ENCODE assay signal across 8 mouse cellular contexts in the genomic region with DNA sequence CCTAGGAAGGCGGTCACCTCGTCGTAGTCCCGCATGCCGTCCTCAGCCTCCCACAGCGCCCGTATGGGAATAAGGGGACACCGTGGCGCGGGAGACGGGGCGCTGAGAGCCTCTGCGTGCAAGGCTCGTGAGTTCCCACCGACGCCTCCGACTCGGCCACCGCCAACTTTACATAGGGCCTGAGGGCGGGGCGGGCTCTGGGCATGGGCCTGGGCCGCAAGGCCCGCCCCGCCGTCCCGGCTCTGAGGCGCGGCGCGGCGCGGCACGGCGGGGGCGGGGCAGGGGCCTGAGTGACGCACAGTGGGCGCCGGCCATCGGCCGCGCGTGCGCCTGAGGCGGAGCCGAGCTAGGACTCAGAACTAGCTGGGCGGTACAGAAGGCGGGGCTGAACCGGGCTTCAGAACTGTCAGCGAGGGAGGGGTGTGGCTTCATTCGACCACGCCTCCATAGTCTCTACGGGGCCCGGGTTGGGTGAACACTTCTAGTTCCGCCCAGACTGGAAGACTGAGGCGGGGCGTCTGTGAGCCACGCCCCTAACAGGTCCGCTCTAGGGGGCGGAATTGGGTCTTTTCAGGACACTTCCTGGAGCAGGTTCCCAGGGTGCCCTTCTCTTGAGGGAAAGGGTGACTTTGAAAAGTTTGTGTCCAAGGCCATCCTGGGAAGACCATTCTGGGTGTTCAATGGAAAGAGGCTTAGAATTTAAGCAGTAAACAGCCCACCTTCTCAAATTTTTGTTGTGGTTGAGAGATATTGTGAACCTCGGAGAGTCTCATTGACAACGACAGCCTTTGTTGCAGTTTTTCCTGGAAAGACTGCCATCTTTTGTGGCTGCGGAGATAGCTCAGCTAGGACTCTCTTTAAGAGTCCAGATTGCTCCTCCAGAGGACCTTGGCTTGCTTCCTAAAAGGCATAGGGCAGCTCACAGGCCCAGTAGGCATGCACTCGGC. TPM values are rescaled to one million over a fixed set of nuclear protein-coding genes. Genes with fewer than 3 reads are reported as not detected.
DNase-seq lines count a peak whose midpoint lies in the region; ATAC-seq and TF ChIP-seq lines count a peak whose summit lies in the region.

A gene (minus strand): TSS at position 156 of the 947 bp plus-strand sequence.

- no peak for TF ChIP-seq EP300 in heart, postnatal 0 days (IDR thresholded peaks at IDR 0.05; ENCODE audit: low read depth)

- 5% methylated on average over 63 of the region's 63 CpGs for WGBS in forebrain, embryonic 12.5 days
- 3% methylated on average over 63 of the region's 63 CpGs for WGBS in heart, postnatal 0 days
- WGBS in liver, embryonic 16.5 days (ENCODE audit: insufficient replicate concordance) = 3% methylated on average over 60 of the region's 63 CpGs
- WGBS in neural tube, embryonic 13.5 days = 3% methylated on average over 63 of the region's 63 CpGs

- H3K27me3 ChIP-seq in E14TG2a.4 (ENCODE audit: insufficient read depth, low read length) = peaks cover 11% of the 10 kb centered on the region
- H3K27me3 ChIP-seq in forebrain, embryonic 12.5 days = no peaks in the 10 kb centered on the region
- no peaks in the 10 kb centered on the region for H3K27me3 ChIP-seq in heart, postnatal 0 days (ENCODE audit: control insufficient read depth, insufficient read depth, low read length)
- H3K27me3 ChIP-seq in liver, embryonic 16.5 days (ENCODE audit: control insufficient read depth, insufficient read depth, low read depth, low read length) = no peaks in the 10 kb centered on the region
- no peaks in the 10 kb centered on the region for H3K27me3 ChIP-seq in neural tube, embryonic 13.5 days
- H3K27me3 ChIP-seq in testis, adult 2 months (ENCODE audit: control insufficient read depth, insufficient read depth, low read length) = no peaks in the 10 kb centered on the region

- H3K36me3 ChIP-seq in E14TG2a.4 (ENCODE audit: insufficient read depth, low read length) = no peaks in the 10 kb centered on the region
- no peaks in the 10 kb centered on the region for H3K36me3 ChIP-seq in forebrain, embryonic 12.5 days (replicated peaks)
- H3K36me3 ChIP-seq in heart, postnatal 0 days (replicated peaks; ENCODE audit: control insufficient read depth, insufficient read depth, low read length) = no peaks in the 10 kb centered on the region
- H3K36me3 ChIP-seq in liver, embryonic 16.5 days (ENCODE audit: control insufficient read depth, insufficient read depth) = no peaks in the 10 kb centered on the region
- no peaks in the 10 kb centered on the region for H3K36me3 ChIP-seq in neural tube, embryonic 13.5 days
- no peaks in the 10 kb centered on the region; the same call in 1 of the 2 replicates for H3K36me3 ChIP-seq in testis, adult 2 months (ENCODE audit: control insufficient read depth, insufficient read depth, low read length)

- H3K9me3 ChIP-seq in E14TG2a.4 (ENCODE audit: low read length) = no peaks in the 10 kb centered on the region
- H3K9me3 ChIP-seq in forebrain, embryonic 12.5 days = no peaks in the 10 kb centered on the region
- H3K9me3 ChIP-seq in heart, postnatal 0 days (replicated peaks; ENCODE audit: control insufficient read depth, low read length) = no peaks in the 10 kb centered on the region
- no peaks in the 10 kb centered on the region for H3K9me3 ChIP-seq in liver, embryonic 16.5 days (replicated peaks; ENCODE audit: control insufficient read depth, low read length)
- no peaks in the 10 kb centered on the region for H3K9me3 ChIP-seq in neural tube, embryonic 13.5 days

- H3K27ac ChIP-seq in forebrain, embryonic 12.5 days = no peak within 1 kb of the TSS
- peak within 1 kb of the TSS; percentile 82 for H3K27ac ChIP-seq in heart, postnatal 0 days (ENCODE audit: low read depth)
- H3K27ac ChIP-seq in liver, embryonic 16.5 days (ENCODE audit: low read length) = peak within 1 kb of the TSS; percentile 67
- H3K27ac ChIP-seq in neural tube, embryonic 13.5 days (replicated peaks) = peak within 1 kb of the TSS; percentile 49; the same call in 1 of the 2 replicates
- H3K27ac ChIP-seq in testis, adult 2 months (ENCODE audit: control insufficient read depth, insufficient read depth, low read depth, low read length) = peak within 1 kb of the TSS; percentile 82

- peak; percentile 100 for DNase-seq in c-Kit-positive CD71-positive TER-119-positive erythroid progenitor cells, embryonic 14.5 days (ENCODE audit: low spot score)
- DNase-seq in heart, postnatal 0 days (ENCODE audit: low spot score) = peak; percentile 99
- peak; percentile 100 for DNase-seq in kidney, postnatal 4 days

- peak; percentile 72 for TF ChIP-seq POLR2A in testis, adult 2 months (IDR thresholded peaks at IDR 0.05; ENCODE audit: control insufficient read depth, low read depth, low read length)

- TF ChIP-seq CTCF in E14TG2a.4 (conservative IDR thresholded peaks at IDR 0.05; ENCODE audit: low read length) = no peak
- peak; percentile 17; the same call in 1 of the 2 replicates for TF ChIP-seq CTCF in heart, postnatal 0 days (IDR thresholded peaks at IDR 0.05; ENCODE audit: low read depth)
- no peak for TF ChIP-seq CTCF in testis, adult 2 months (IDR thresholded peaks at IDR 0.05; ENCODE audit: control insufficient read depth, insufficient read depth, insufficient replicate concordance, low read depth, low read length)

- H3K9ac ChIP-seq in forebrain, embryonic 12.5 days = peak within 1 kb of the TSS; percentile 70
- H3K9ac ChIP-seq in heart, postnatal 0 days (replicated peaks; ENCODE audit: low read depth, low read length) = peak within 1 kb of the TSS; percentile 66
- H3K9ac ChIP-seq in liver, embryonic 16.5 days (ENCODE audit: low read depth, low read length) = peak within 1 kb of the TSS; percentile 75
- H3K9ac ChIP-seq in neural tube, embryonic 13.5 days = peak within 1 kb of the TSS; percentile 79

- peak; percentile 99 for ATAC-seq in forebrain, embryonic 12.5 days (ENCODE audit: low FRiP score)
- peak; percentile 97 for ATAC-seq in heart, postnatal 0 days (ENCODE audit: insufficient read depth, low read depth)
- ATAC-seq in liver, embryonic 16.5 days (ENCODE audit: low read depth) = peak; percentile 97
- ATAC-seq in neural tube, embryonic 13.5 days (ENCODE audit: low read depth) = peak; percentile 99

- peak within 1 kb of the TSS; percentile 90 for H3K4me2 ChIP-seq in forebrain, embryonic 12.5 days
- peak within 1 kb of the TSS; percentile 82 for H3K4me2 ChIP-seq in heart, postnatal 0 days (ENCODE audit: low read depth, low read length)
- peak within 1 kb of the TSS; percentile 96 for H3K4me2 ChIP-seq in liver, embryonic 16.5 days (ENCODE audit: low read depth, low read length)
- H3K4me2 ChIP-seq in neural tube, embryonic 13.5 days = peak within 1 kb of the TSS; percentile 86

- peak within 1 kb of the TSS; percentile 84 for H3K4me3 ChIP-seq in E14TG2a.4 (replicated peaks; ENCODE audit: low read length)
- peak within 1 kb of the TSS; percentile 52 for H3K4me3 ChIP-seq in forebrain, embryonic 12.5 days (replicated peaks)
- peak within 1 kb of the TSS; percentile 61 for H3K4me3 ChIP-seq in heart, postnatal 0 days (ENCODE audit: low read depth, low read length)
- peak within 1 kb of the TSS; percentile 71 for H3K4me3 ChIP-seq in liver, embryonic 16.5 days (ENCODE audit: low read depth, low read length)
- peak within 1 kb of the TSS; percentile 59 for H3K4me3 ChIP-seq in neural tube, embryonic 13.5 days
- H3K4me3 ChIP-seq in testis, adult 2 months (ENCODE audit: control insufficient read depth, low read depth, low read length) = peak within 1 kb of the TSS; percentile 94

- peaks cover 33% of the 10 kb centered on the region for H3K4me1 ChIP-seq in E14TG2a.4 (replicated peaks; ENCODE audit: low read depth, low read length)
- H3K4me1 ChIP-seq in forebrain, embryonic 12.5 days = peaks cover 20% of the 10 kb centered on the region
- H3K4me1 ChIP-seq in heart, postnatal 0 days (ENCODE audit: control insufficient read depth, insufficient read depth) = peaks cover 29% of the 10 kb centered on the region
- H3K4me1 ChIP-seq in liver, embryonic 16.5 days (ENCODE audit: control insufficient read depth, low read depth, low read length) = peaks cover 16% of the 10 kb centered on the region
- peaks cover 30% of the 10 kb centered on the region for H3K4me1 ChIP-seq in neural tube, embryonic 13.5 days (replicated peaks)
- peaks cover 7% of the 10 kb centered on the region for H3K4me1 ChIP-seq in testis, adult 2 months (ENCODE audit: control insufficient read depth, insufficient read depth, low read length)

RNA-seq across cellular contexts. Expression of the gene that starts here (rescaled TPM):
- 7.8 and 7.9 TPM in 2 replicates for polyA plus RNA-seq in forebrain, embryonic 12.5 days (2016; fragmentation: Nextera tagmentation; extraction: Ambion mirVana)
- total RNA-seq in heart, postnatal 0 days (2014; rRNA removed; ENCODE audit: low replicate concordance) = 14.5 and 15.6 TPM in 2 replicates
- polyA plus RNA-seq in heart, postnatal 0 days (2015; fragmentation: Nextera tagmentation; extraction: Ambion mirVana) = 13.3 and 14.5 TPM in 2 replicates
- 2.4 and 2.6 TPM in 2 replicates for polyA plus RNA-seq in liver, embryonic 16.5 days (2015; fragmentation: Nextera tagmentation; extraction: Ambion mirVana)
- 8.5 and 9.3 TPM in 2 replicates for polyA plus RNA-seq in neural tube, embryonic 13.5 days (2015; fragmentation: Nextera tagmentation; extraction: Ambion mirVana)
- 20.7 and 21.7 TPM in 2 replicates for polyA plus RNA-seq in testis, adult 2 months (2012; rRNA removed)
